Mouse (Mus musculus): ENCODE measurements around the gene Slc51a.

DNA sequence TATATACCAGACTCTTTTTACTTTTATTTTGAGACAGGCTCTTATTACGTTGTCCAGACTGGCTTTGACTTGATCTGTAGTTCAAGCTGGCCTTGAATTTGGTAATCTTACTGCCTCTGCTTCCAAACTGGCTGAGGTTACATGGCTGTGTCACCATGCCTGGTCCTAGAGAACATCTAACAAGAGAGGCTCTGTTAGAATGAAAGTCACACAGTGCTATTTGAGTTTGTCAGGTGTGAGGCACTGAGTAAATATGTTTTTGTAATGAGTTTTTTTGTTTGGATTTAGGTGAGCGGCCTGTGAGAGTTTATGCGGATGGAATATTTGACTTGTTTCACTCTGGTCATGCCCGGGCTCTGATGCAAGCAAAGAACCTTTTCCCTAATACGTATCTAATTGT, 26.0 kb downstream of the Slc51a start:
- TF ChIP-seq CTCF (IDR thresholded peaks at IDR 0.05; ENCODE audit: low read depth), result no peak
- no peak for TF ChIP-seq EP300 (optimal IDR thresholded peaks at IDR 0.05)
